Mouse (Mus musculus): ENCODE data around the gene Mrpl20.

DNA sequence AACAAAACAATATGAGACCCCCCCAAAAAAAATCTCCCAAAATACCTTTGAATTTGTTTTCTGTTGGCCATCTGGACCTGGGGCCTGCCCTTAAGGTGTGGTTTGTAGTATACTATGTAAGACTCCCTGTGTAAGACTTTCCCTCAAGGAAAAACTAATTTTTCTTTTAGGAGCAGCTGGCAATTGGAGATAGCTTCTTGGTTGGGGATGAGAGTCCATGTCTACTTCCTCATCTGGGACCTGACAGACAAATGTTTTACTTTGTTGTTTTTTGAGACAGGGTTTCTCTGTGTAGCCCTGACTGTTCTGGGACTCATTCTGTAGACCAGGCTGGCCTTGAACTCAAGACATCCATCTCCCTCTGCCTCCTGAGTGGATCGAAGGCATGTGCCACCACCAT is 603 bp upstream of the Mrpl20 start:
- TF ChIP-seq CTCF (IDR thresholded peaks at IDR 0.05; ENCODE audit: low read depth) (no peak), EP300 (IDR thresholded peaks at IDR 0.05; ENCODE audit: low read depth) (no peak)

Measured in liver, postnatal 0 days (tissue).